Mouse (Mus musculus): ENCODE data around the gene Ece1. TPM values are rescaled to one million over a fixed set of nuclear protein-coding genes. Genes with fewer than 3 reads are reported as not detected.
A peak's percentile ranks its signal among the peaks of the same experiment; 100 is the strongest.
"Not testable (repeated sequence)": the region's sequence is repeated elsewhere in the genome, so short reads cannot be mapped to it uniquely, and the experiment has no call there.

Gene Ece1
- total RNA-seq, 2 experiments from 2014 or later, result 55.7 to 67.8 TPM

DNA sequence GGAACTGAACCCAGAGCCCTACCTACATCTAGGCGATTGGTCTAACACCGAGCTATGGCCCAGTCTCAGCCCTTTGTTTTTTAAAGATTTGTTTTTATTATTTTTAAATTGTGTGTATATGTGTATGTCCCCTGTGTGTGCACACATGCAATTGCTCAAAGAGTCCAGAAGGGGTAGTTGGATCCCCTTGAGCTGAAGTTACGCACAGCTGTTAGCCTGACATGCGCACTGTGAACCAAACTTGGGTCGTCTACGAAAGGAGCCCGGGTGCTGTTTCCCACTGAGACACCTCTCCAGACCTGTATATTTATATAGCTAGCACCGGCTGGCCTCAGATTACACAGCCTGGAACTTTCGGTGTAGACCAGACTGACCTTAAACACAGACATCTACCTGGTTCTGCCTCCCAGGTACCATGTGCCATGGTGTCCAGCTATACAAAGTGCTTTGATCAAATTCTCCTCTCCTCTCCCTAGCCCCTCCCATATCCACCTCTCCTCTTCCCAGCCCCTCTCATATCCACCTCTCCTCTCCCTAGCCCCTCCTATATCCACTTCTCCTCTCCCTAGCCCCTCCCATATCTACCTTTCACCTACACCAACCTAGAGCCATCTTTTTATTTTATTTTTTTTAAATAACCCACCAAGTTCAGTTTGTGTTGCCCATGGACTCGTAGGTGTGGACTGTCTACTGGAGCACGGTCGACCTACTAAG lies 79.3 kb downstream of the Ece1 start:
- no peak for DNase-seq (ENCODE audit: low spot score in 2 of 2)

GRCm38 (mm10) chr4:137941871-137942781 lies 80.1 kb downstream of the Ece1 start:
- DNase-seq (ENCODE audit: low spot score in 2 of 2), result peak in 1 of 2 experiments; percentile 25

DNA sequence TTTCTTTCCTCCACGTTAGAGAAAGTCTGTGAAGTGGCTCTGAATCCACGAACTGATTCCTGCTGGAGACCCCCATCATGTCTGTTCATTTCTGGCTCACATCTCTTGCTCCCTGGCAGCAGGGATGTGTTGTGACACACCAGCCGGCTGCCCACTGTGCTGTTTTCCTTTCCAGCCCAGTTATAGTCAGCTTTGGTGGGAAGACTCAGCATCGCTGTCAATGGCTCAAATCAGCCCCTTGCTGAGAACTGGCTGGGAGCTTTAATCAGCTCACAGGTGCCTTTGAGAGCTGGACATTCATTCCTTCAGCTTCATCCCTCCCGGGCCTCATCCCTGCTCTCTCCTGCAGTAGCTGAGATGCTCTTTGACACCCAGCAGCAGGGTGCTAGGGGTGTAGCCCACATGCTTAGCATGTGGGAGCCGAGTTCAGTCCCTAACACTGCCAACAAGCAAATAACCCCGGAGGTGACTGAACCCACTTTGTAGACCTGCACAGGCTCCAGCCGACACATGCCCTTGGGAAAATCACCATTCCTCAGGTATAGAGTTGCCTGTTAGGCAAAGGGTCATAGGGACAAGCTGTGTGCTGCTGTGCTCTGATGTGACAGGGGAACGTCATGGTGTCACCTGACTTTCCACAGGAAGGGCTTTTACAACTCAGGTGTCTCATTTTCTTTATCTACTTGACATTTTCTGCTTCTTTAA lies 80.9 kb downstream of the Ece1 start:
- DNase-seq (ENCODE audit: low spot score in 2 of 2), result peak in 1 of 2 experiments; percentile 41

DNA sequence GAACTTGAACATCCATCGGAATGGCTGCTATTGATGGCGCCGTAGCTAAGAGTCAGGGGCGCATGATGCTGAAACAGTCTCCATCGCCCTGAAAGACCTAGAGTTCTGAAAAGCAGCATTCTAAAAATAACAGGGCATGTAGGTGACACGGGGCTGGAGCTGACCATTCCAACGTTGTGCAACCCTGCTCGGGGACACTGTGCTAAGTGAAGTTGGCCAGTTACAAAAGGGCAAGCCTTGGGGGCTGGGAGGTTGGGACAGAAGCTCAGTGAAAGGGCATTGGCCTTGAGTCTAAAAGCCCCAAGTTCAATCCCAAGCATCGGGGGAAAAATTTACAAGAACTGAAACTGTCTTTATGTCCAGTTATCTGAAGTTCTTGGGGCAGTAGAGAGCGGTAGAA lies 81.5 kb downstream of the Ece1 start:
- DNase-seq (ENCODE audit: low spot score in 2 of 2), result no peak

DNA sequence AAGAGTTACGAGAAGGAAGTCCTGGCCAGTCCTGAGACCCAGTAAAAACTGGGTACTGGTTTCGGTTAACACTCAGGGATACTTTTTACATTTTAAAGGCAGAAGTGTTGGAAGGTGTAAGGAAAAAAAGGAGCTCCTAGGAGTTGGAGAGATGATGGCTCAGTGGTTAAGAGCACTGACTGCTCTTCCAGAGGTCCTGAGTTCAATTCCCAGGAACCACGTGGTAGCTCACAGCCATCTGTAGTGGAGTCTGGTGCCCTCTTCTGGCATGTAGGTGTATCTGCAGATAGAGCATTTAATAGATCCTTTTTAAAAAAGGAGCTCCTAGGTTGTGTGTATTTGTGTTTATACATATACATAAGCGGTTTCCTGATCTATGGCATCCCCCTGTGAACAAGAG lies 83.3 kb downstream of the Ece1 start:
- no peak for DNase-seq (ENCODE audit: low spot score in 2 of 2)

DNA sequence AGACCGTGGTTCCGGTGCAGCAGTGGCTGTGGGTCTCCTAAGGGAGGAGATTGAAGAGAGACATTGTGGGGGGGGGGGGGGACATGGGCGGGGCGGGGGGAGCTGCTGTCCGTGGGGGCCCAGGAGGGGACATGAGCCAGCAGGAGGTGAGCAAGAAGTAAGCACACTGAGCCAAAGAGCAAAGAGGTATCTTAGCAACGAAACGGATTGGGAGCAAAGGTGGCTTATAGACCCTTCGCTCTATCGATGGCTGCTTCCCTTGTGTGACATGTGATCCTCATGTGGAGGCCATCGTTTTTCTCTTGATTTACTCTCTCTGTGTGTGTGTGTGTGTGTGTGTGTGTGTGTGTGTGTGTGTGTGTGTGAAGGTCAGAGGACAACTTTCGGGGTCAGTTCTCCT lies 84.4 kb downstream of the Ece1 start:
- DNase-seq (ENCODE audit: low spot score in 2 of 2), result no peak

DNA sequence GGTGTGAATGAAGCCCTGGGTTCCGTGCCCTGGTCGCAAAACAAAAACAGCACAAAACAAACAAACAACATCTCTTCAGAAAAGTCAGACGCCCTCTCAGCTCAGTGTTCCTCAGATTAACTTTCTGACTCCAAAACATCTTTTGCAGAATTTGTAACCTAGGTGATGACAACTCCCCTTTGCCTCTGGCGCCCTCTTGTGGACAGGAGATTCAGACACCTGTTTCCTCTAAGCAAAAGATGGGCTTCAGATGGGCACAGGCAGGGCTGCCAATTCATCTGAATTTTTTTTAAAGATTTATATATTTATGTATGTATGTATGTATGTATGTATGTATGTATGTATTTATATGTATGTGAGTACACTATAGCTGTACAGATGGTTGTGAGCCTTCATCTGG lies 90.8 kb downstream of the Ece1 start:
- DNase-seq (ENCODE audit: low spot score in 2 of 2), result peak; percentile 84

GRCm38 (mm10) chr4:137954184-137954583 lies 92.1 kb downstream of the Ece1 start:
- no peak for DNase-seq (ENCODE audit: low spot score in 2 of 2)

DNA sequence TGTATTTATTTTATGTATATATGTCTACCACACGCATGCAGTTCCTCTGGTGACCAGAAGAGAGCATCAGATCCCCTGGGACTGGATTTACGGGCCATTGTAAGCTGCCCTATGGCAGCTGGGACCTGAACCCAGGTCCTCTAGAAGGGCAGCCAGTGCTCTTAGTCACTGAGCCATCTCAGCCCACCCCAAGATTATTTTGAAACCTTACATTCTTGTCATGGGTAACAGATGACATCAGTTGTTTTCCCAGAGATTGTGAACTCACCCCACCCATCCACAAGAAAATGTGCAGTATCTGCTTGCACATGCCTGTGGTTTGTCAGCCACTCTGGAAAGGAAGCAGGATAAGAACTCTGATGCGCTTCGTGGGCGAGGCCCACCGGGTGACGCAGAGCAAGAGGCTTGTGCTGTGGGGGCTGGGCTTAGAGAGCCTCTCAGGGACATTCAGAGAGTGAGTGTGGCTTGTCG lies 92.9 kb downstream of the Ece1 start:
- DNase-seq (ENCODE audit: low spot score in 2 of 2), result no peak

- no peak for DNase-seq (ENCODE audit: low spot score in 2 of 2)
Measured at GRCm38 (mm10) chr4:137956260-137956659, 94.2 kb downstream of the Ece1 start.

- no peak for DNase-seq (ENCODE audit: low spot score in 2 of 2)
Measured at GRCm38 (mm10) chr4:137959889-137960665, 98.0 kb downstream of the Ece1 start.

GRCm38 (mm10) chr4:137960757-137961156 lies 98.7 kb downstream of the Ece1 start:
- no peak for DNase-seq (ENCODE audit: low spot score in 2 of 2)

DNA sequence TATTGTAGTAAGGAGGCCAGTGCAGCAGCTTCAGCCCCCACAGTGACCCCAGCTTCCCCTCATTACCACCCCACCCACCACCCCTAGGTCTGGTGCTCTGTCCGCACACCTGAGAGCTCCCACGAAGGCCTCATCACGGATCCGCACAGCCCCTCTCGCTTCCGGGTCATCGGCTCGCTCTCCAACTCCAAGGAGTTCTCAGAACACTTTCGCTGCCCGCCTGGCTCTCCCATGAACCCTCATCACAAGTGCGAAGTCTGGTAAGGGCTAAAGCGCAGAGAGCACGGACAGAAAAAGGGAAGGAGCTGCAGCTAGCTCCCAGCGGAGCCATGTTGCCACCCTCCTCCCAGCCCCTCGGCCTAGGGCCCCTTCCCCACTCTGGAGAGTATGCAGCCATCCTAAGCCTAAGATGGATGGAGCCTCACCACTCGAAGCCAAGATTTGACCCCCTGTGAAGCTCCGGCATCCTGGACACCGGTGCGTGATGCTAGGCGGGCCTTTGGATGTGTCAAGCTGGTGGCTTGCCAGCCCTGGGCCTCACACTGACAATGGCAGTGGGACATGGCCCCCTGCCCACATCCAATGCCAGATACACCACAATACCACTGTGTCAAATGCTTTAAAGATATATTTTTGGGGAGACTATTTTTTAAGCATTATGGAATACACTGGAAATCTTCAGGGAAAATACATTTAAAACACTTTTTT lies 100.8 kb downstream of the Ece1 start:
- DNase-seq (ENCODE audit: low spot score in 2 of 2), result no peak

DNA sequence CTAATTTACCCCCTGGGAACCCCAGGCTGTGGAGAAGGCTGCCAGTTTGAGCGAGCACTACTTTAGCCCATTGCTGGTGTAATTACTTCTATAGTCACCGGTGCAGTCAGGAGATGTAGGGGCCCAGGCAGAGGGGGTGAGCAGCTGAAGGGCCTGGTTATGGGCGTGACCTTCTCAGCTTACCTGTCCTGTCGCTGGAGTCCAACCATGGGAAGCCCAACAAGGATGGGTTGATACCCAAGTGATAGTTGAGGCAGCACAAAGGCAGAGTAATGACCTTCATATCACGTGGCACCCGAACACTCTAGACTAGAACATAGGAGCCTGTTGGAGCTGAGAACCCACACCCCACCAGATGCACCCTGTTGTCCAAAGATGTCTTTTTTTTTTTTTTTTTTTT lies 101.4 kb downstream of the Ece1 start:
- DNase-seq (ENCODE audit: low spot score in 2 of 2), result no peak

GRCm38 (mm10) chr4:137963881-137964584 lies 102.0 kb downstream of the Ece1 start:
- DNase-seq (ENCODE audit: low spot score in 2 of 2), result peak; percentile 88 to 89

GRCm38 (mm10) chr4:137964585-137964930 lies 102.5 kb downstream of the Ece1 start:
- no peak for DNase-seq (ENCODE audit: low spot score in 2 of 2)

- DNase-seq (ENCODE audit: low spot score in 2 of 2), result peak; percentile 71 to 75
Measured at GRCm38 (mm10) chr4:137968203-137968602, 106.2 kb downstream of the Ece1 start.

GRCm38 (mm10) chr4:137970623-137971199 lies 108.7 kb downstream of the Ece1 start:
- not testable (repeated sequence) for DNase-seq (ENCODE audit: low spot score in 2 of 2)

- not testable (repeated sequence) for DNase-seq (ENCODE audit: low spot score in 2 of 2)
Measured at GRCm38 (mm10) chr4:137974856-137975432, 112.9 kb downstream of the Ece1 start.

Measured in layer of hippocampus, postnatal 10 days (tissue).